Mouse (Mus musculus) hindbrain, postnatal 0 days (tissue): ENCODE data around the gene Itpr1. TPM values are rescaled to one million over a fixed set of nuclear protein-coding genes. Genes with fewer than 3 reads are reported as not detected.

ENCODE experiments used
- ATAC-seq: fragments of 200-750 bp; cut with Nextera tagmentation; 2 replicates; pipeline ENCODE4 v1.8.0; 2017; ENCODE audit warnings: mild to moderate bottlenecking, moderate TSS enrichment, moderate library complexity
- DNase-seq: peaks from one replicate; pipeline ENCODE4 v3.0.0-alpha.2; 2015; ENCODE audit warnings: low spot score
- H3K27ac ChIP-seq: fragments of 300-500 bp; sonication (generic); 2 replicates; pipeline ENCODE4 v1.5.1; 2014; ENCODE audit warnings: mild to moderate bottlenecking
- H3K27me3 ChIP-seq: fragments of 300-500 bp; sonication (generic); 2 replicates; pipeline ENCODE4 v1.6.1; 2014; ENCODE audit warnings: low read length, mixed read lengths; ENCODE audit not compliant: insufficient read depth
- H3K36me3 ChIP-seq: fragments of 300-500 bp; sonication (generic); 2 replicates; pipeline ENCODE4 v1.6.1; 2014; ENCODE audit warnings: low read length, mixed read lengths; ENCODE audit not compliant: insufficient read depth
- H3K4me1 ChIP-seq: fragments of 300-500 bp; sonication (generic); 2 replicates; pipeline ENCODE4 v1.6.1; 2014; ENCODE audit warnings: antibody characterized with exemption, low read length, mixed read lengths; ENCODE audit not compliant: insufficient read depth
- H3K4me2 ChIP-seq: fragments of 300-500 bp; sonication (generic); 2 replicates; pipeline ENCODE4 v1.6.1; 2014; ENCODE audit warnings: low read depth, mild to moderate bottlenecking, low read length, moderate library complexity, mixed read lengths
- H3K4me3 ChIP-seq: fragments of 300-500 bp; sonication (generic); 2 replicates; pipeline ENCODE4 v1.5.1; 2014; ENCODE audit warnings: low read length
- H3K9ac ChIP-seq: fragments of 300-500 bp; sonication (generic); replicated peaks from 2 replicates; pipeline ENCODE4 v1.6.1; 2014; ENCODE audit warnings: mild to moderate bottlenecking, low read length, moderate library complexity, mixed read lengths
- H3K9me3 ChIP-seq: fragments of 300-500 bp; sonication (generic); 2 replicates; pipeline ENCODE4 v1.6.1; 2016; ENCODE audit warnings: low read length, mixed read lengths
- CTCF ChIP-seq: IDR thresholded peaks from 2 replicates; pipeline ENCODE4 v1.5.1; 2016; ENCODE audit warnings: antibody characterized with exemption, control low read depth, low read depth
- WGBS: fragments of 180-500 bp; shearing (Covaris S2); extraction: QIAGEN DNeasy Blood & Tissue Kit; methylation state at CpG from one replicate; pipeline ENCODE4 v1.1.7; 2014; 5-methylcytosine and 5-hydroxymethylcytosine counted together
- polyA plus RNA-seq: library from polyadenylated mRNA; unstranded; fragments of >200 nt; fragmentation: Nextera tagmentation; extraction: Ambion mirVana; gene quantifications from 2 replicates; pipeline ENCODE4 v1.2.1, GENCODE M21; 2015
- total RNA-seq: library from RNA; depleted of rRNA; stranded (reverse); fragments of >200 nt; gene quantifications from 2 replicates; pipeline ENCODE4 v1.2.3, GENCODE M21; 2014

Gene Itpr1
- total and polyA plus RNA-seq, 2 experiments from 2014 or later, result 7.2 to 47.1 TPM

- Histone ChIP-seq H3K9me3 (no peaks in the 10 kb centered on the region; the same call in 1 of the 2 replicates), H3K4me2 (no peak overlapping the region), H3K27ac (no peak overlapping the region), H3K27me3 (no peaks in the 10 kb centered on the region), H3K9ac (no peak overlapping the region), H3K4me1 (no peaks in the 10 kb centered on the region), H3K36me3 (no peaks in the 10 kb centered on the region), H3K4me3 (no peak overlapping the region)
- DNase-seq (no peak), ATAC-seq (no peak)
- no peak for TF ChIP-seq CTCF
- 75% methylated on average over 4 of the region's 4 CpGs for WGBS
Measured at GRCm38 (mm10) chr6:108197117-108197516, 15.8 kb upstream of the Itpr1 start.

GRCm38 (mm10) chr6:108198286-108198685 is 14.6 kb upstream of the Itpr1 start:
- Histone ChIP-seq H3K9ac (no peak overlapping the region), H3K9me3 (no peaks in the 10 kb centered on the region; the same call in 1 of the 2 replicates), H3K4me1 (no peaks in the 10 kb centered on the region), H3K4me3 (no peak overlapping the region), H3K4me2 (no peak overlapping the region), H3K36me3 (no peaks in the 10 kb centered on the region), H3K27ac (no peak overlapping the region), H3K27me3 (no peaks in the 10 kb centered on the region)
- ATAC-seq (no peak), DNase-seq (no peak)
- no peak for TF ChIP-seq CTCF
- 90% methylated on average over 7 of the region's 7 CpGs for WGBS

GRCm38 (mm10) chr6:108204322-108204721 is 8.6 kb upstream of the Itpr1 start:
- H3K9ac ChIP-seq, result no peak overlapping the region
- no peaks in the 10 kb centered on the region for H3K27me3 ChIP-seq
- no peak for TF ChIP-seq CTCF
- 95% methylated on average over 2 of the region's 2 CpGs for WGBS
- no peaks in the 10 kb centered on the region for H3K36me3 ChIP-seq
- no peak overlapping the region for H3K4me3 ChIP-seq
- DNase-seq (no peak), ATAC-seq (no peak)
- no peaks in the 10 kb centered on the region for H3K4me1 ChIP-seq
- no peaks in the 10 kb centered on the region for H3K9me3 ChIP-seq
- no peak overlapping the region for H3K27ac ChIP-seq
- H3K4me2 ChIP-seq, result no peak overlapping the region

GRCm38 (mm10) chr6:108206145-108206544 is 6.8 kb upstream of the Itpr1 start:
- H3K9me3 ChIP-seq, result no peaks in the 10 kb centered on the region
- no peak for DNase-seq
- H3K4me3 ChIP-seq, result no peak overlapping the region
- 82% methylated on average over 4 of the region's 4 CpGs for WGBS
- no peak overlapping the region for H3K4me2 ChIP-seq
- TF ChIP-seq CTCF, result no peak
- no peak for ATAC-seq
- H3K9ac ChIP-seq, result no peak overlapping the region
- no peaks in the 10 kb centered on the region for H3K27me3 ChIP-seq
- no peak overlapping the region for H3K27ac ChIP-seq
- no peaks in the 10 kb centered on the region for H3K4me1 ChIP-seq
- no peaks in the 10 kb centered on the region for H3K36me3 ChIP-seq

GRCm38 (mm10) chr6:108206914-108207566 is 5.9 kb upstream of the Itpr1 start:
- Histone ChIP-seq H3K36me3 (no peaks in the 10 kb centered on the region), H3K4me3 (no peak overlapping the region), H3K27ac (no peak overlapping the region), H3K27me3 (no peaks in the 10 kb centered on the region), H3K4me1 (no peaks in the 10 kb centered on the region), H3K4me2 (no peak overlapping the region), H3K9me3 (no peaks in the 10 kb centered on the region), H3K9ac (no peak overlapping the region)
- 83% methylated on average over 5 of the region's 5 CpGs for WGBS
- ATAC-seq (no peak), DNase-seq (no peak)
- TF ChIP-seq CTCF, result no peak

GRCm38 (mm10) chr6:108211896-108212880 is 708 bp upstream of the Itpr1 start:
- no peak for ATAC-seq
- Histone ChIP-seq H3K9ac (peak overlapping the region; percentile 25), H3K27me3 (no peaks in the 10 kb centered on the region), H3K9me3 (no peaks in the 10 kb centered on the region), H3K36me3 (no peaks in the 10 kb centered on the region), H3K4me2 (peak overlapping the region; percentile 80), H3K4me3 (peak overlapping the region; percentile 50), H3K27ac (no peak overlapping the region), H3K4me1 (no peaks in the 10 kb centered on the region)
- no peak for TF ChIP-seq CTCF
- peak; percentile 31 for DNase-seq
- WGBS, result 4% methylated on average over 36 of the region's 36 CpGs
